Mouse (Mus musculus) testis, postnatal 14 days (tissue): ENCODE measurements around the gene Ptbp3.

ENCODE experiments used
- DNase-seq: peaks from one replicate; pipeline ENCODE4 v3.0.0; 2021; ENCODE audit warnings: low spot score

Gene Ptbp3

GRCm38 (mm10) chr4:59437990-59438854, 110.9 kb downstream of the Ptbp3 start, which contains the start of gene Susd1:
TSS of gene Susd1 (minus strand) at chr4:59438633.
- peak; percentile 46 for DNase-seq

DNA sequence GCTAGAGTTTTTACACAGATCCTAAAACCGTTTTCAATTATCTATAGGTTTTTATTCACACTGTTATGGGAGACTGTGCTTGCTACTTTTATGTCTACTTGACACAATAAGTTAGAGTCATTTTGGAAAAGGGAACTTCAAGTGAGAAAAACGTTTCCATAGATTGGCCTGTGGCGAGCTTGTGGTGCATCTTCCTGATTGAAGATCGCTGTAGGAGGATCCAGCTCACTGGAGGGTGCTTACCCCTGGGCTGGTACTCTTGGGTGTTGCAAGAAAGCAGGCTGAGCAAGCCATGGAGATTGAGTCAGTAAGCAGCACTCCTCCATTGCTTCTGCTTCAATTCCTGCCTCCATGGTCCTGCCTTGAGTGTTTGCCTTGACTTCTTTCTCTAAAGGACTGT, 113.2 kb downstream of the Ptbp3 start:
- no peak for DNase-seq

DNA sequence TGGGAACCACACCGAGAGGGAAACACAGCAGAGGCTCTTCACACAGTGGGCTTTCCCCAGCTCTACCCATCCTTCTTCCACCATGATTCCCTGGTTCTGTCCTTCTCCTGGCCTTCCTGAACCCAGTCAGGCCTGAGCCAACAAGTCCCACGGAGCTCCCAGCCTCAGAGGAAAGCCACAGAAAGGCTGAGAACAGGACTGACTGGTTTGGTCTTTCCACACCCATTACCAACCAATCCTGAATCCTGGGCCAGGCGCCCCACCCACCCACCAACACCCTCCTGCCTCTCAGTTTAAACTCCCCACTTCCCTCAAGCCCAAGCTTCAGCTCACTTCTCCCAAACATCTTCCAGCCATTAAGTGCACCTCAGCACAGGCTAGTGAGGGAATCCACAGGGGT, 115.1 kb downstream of the Ptbp3 start:
- DNase-seq, result no peak

- DNase-seq, result no peak
These were observed 120.0 kb downstream of the Ptbp3 start for GRCm38 (mm10) chr4:59429128-59429527.

DNA sequence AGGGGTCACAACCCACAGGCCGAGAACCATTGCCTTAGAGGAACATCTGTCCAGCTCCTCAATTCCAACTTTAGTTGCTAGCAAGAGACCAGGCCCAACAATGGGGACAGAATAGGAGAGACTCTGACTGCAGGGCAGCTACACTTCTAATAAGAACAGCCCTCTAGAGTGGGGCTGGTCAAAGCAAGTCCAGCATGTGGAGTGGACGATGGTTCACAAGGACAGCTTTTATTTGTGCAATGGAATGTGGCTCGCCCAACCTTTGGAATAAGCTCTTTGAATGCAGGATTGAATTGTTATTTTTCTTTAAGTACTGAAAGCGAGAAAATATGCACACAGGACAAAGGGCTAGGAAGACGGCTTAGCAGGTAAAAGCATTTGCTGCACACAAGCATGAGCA, 122.7 kb downstream of the Ptbp3 start:
- no peak for DNase-seq

DNA sequence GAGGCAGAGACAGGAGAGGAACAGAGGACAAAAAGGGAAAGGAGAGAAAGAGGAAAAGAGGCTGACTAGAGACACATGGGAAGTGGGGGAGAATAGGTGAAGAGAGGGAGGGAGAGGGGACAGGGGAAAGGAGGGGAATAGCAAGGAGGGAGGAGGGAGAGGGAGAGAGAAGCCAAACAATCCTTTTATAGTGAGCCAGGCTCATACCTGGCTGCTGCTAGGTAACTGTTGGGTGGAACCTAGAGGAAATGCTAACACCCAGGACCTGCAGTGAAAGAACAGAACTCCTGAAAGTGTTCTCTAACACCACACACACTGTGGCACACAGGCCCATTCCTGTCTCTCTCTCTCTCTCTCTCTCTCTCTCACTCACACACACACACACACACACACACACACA, 126.4 kb downstream of the Ptbp3 start:
- no peak for DNase-seq

DNA sequence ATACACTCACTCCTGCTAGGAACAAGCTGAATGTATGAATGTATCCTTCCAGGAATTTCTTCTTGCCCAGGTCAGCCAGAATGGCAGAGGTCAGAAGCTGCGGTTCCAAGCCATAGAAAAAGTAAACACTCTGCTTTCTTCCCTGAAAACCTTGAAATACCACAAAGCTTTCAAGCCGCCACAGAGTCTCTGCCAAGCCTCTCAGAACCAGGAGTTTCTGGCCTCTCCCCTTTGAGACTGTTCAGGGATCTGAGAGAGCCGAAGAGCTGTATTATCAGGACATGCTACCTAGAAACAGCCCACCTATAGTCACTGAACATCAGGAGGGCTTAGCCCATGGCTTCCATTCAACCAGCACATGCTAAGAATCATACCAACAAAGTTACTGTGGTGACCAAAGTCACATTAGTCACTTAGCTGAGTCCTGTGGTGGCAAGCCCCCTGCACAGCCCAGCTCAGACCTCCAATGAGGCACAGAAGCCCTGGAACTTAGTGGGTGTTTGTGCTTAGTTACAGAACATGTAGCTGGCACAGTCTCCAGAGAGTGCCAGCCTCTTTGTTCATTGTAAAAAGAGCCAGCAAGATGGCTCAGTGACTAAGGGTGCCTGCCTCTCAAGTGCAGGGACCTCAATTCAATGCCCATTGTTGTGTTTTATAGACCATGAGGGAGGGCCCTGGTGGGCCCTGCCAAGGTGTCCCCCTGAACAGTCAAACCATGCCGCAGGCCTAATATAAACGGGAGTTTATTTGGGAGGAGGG, 127.0 kb downstream of the Ptbp3 start:
- DNase-seq, result peak; percentile 48
